Comparison of ENCODE assay signal across 8 mouse cellular contexts in the genomic region with DNA sequence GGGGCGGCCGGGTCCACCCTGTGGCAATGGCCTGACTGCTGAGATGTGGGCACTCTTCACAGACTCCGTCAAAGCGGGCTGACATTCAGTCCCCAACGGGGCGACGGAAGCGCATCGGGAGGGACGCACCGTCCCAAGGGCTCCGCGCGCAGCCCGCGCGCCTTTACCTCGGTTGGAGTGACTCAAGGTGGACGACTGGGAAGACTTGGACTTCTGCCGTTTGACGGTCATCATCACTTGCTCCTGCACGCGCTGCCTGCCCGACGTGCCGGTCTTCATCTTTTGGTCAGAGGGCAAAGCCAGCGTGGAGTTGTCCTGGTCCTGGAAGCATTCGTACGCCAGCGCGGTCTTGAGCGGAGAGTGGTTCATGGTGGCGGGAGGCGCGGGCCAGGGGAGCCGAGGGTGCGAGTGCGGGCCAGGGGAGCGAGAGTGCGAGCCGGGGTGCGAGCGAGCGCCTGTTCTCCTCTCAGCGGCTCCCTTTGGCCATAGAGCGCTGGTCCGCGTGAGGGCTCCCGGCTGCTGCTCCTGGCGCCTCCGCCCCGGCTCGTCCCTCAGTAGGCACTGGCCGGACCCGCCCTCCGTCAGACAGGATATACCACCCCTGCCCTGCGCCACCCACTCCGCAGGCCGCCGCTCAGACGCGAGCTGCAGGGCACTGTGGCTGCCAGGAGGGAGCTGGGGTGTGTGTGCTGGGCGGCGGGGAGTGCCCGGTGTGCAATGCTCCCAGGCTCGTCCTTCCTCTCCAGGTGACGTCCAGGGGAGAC. TPM values are rescaled to one million over a fixed set of nuclear protein-coding genes. Genes with fewer than 3 reads are reported as not detected.
A peak's percentile ranks its signal among the peaks of the same experiment; 100 is the strongest.
DNase-seq lines count a peak whose midpoint lies in the region; ATAC-seq and TF ChIP-seq lines count a peak whose summit lies in the region.

A gene (minus strand): TSS at position 564 of the 764 bp plus-strand sequence.

- H3K9ac ChIP-seq in lung, embryonic 14.5 days, result no peak within 1 kb of the TSS
- peak within 1 kb of the TSS; percentile 18 for H3K9ac ChIP-seq in embryonic facial prominence, embryonic 15.5 days
- H3K9ac ChIP-seq in limb, embryonic 12.5 days (replicated peaks), result peak within 1 kb of the TSS; percentile 47; the same call in 1 of the 2 replicates

- peaks cover 81% of the 10 kb centered on the region for H3K27me3 ChIP-seq in lung, embryonic 14.5 days (ENCODE audit: insufficient read depth, low read length)
- H3K27me3 ChIP-seq in embryonic facial prominence, embryonic 15.5 days, result peaks cover 74% of the 10 kb centered on the region
- H3K27me3 ChIP-seq in limb, embryonic 12.5 days, result peaks cover 92% of the 10 kb centered on the region
- H3K27me3 ChIP-seq in small intestine, adult 2 months (ENCODE audit: control insufficient read depth, insufficient read depth, low read length), result no peaks in the 10 kb centered on the region; the same call in 1 of the 2 replicates

- no peaks in the 10 kb centered on the region for H3K4me1 ChIP-seq in lung, embryonic 14.5 days (ENCODE audit: insufficient read depth)
- peaks cover 13% of the 10 kb centered on the region; the same call in 1 of the 2 replicates for H3K4me1 ChIP-seq in embryonic facial prominence, embryonic 15.5 days
- H3K4me1 ChIP-seq in limb, embryonic 12.5 days (replicated peaks), result peaks cover 18% of the 10 kb centered on the region; the same call in 1 of the 2 replicates
- H3K4me1 ChIP-seq in small intestine, adult 2 months (ENCODE audit: control insufficient read depth, insufficient read depth, insufficient read length, low read length), result peaks cover 13% of the 10 kb centered on the region

- peak; percentile 58; the same call in 1 of the 2 replicates for TF ChIP-seq POLR2A in small intestine, adult 2 months (IDR thresholded peaks at IDR 0.05; ENCODE audit: low read depth, low read length)

- peak within 1 kb of the TSS; percentile 57 for H3K4me2 ChIP-seq in lung, embryonic 14.5 days
- H3K4me2 ChIP-seq in embryonic facial prominence, embryonic 15.5 days (replicated peaks), result peak within 1 kb of the TSS; percentile 54
- H3K4me2 ChIP-seq in limb, embryonic 12.5 days, result peak within 1 kb of the TSS; percentile 56

- DNase-seq in lung, embryonic 14.5 days, result peak; percentile 46
- no peak for DNase-seq in lung, adult 18-20 months
- DNase-seq in left cerebral cortex, postnatal 10 days (ENCODE audit: extremely low spot score in 1 of 2, low spot score in 2 of 2), result no peak
- DNase-seq in left cerebral cortex, postnatal 4 days, result no peak
- no peak for DNase-seq in spleen, postnatal 14 days (ENCODE audit: low spot score in 2 of 2)

- no peak for TF ChIP-seq CTCF in lung, embryonic 14.5 days (IDR thresholded peaks at IDR 0.05; ENCODE audit: low read depth)
- no peak for TF ChIP-seq CTCF in small intestine, adult 2 months (IDR thresholded peaks at IDR 0.05; ENCODE audit: extremely low read depth, insufficient read length, insufficient replicate concordance, low read depth, low read length)

- no peaks in the 10 kb centered on the region for H3K36me3 ChIP-seq in lung, embryonic 14.5 days (ENCODE audit: insufficient read depth)
- no peaks in the 10 kb centered on the region for H3K36me3 ChIP-seq in embryonic facial prominence, embryonic 15.5 days
- no peaks in the 10 kb centered on the region for H3K36me3 ChIP-seq in limb, embryonic 12.5 days
- no peaks in the 10 kb centered on the region for H3K36me3 ChIP-seq in small intestine, adult 2 months (ENCODE audit: control insufficient read depth, insufficient read depth, low read length)

- intact Hi-C loops in left cerebral cortex, postnatal 10 days (cut with DNase I), result no loop called here
- intact Hi-C loops in left cerebral cortex, postnatal 4 days (cut with DNase I), result no loop called here

- peak within 1 kb of the TSS; percentile 27 for H3K4me3 ChIP-seq in lung, embryonic 14.5 days (ENCODE audit: low read depth, low read length)
- peak within 1 kb of the TSS; percentile 45 for H3K4me3 ChIP-seq in embryonic facial prominence, embryonic 15.5 days (replicated peaks)
- peak within 1 kb of the TSS; percentile 38 for H3K4me3 ChIP-seq in limb, embryonic 12.5 days (replicated peaks)
- peak within 1 kb of the TSS; percentile 68 for H3K4me3 ChIP-seq in small intestine, adult 2 months (ENCODE audit: low read depth, low read length)

- ATAC-seq in lung, embryonic 14.5 days (ENCODE audit: insufficient read depth), result peak; percentile 60; the same call in 1 of the 2 replicates
- peak; percentile 72; the same call in 1 of the 2 replicates for ATAC-seq in embryonic facial prominence, embryonic 15.5 days (ENCODE audit: insufficient number of reproducible peaks, low FRiP score, low TSS enrichment, low read depth)
- no peak for ATAC-seq in limb, embryonic 12.5 days (ENCODE audit: insufficient number of reproducible peaks, insufficient read depth, low FRiP score, low TSS enrichment, low read depth)

- no peak within 1 kb of the TSS for H3K27ac ChIP-seq in lung, embryonic 14.5 days (ENCODE audit: low read depth)
- peak within 1 kb of the TSS; percentile 63 for H3K27ac ChIP-seq in embryonic facial prominence, embryonic 15.5 days (replicated peaks)
- no peak within 1 kb of the TSS for H3K27ac ChIP-seq in limb, embryonic 12.5 days
- H3K27ac ChIP-seq in small intestine, adult 2 months (ENCODE audit: insufficient read depth, low read depth, low read length), result no peak within 1 kb of the TSS

- under 1% methylated on average over 67 of the region's 67 CpGs for WGBS in lung, embryonic 14.5 days
- under 1% methylated on average over 64 of the region's 67 CpGs for WGBS in embryonic facial prominence, embryonic 15.5 days
- under 1% methylated on average over 65 of the region's 67 CpGs for WGBS in limb, embryonic 12.5 days
- 2% methylated on average over 67 of the region's 67 CpGs for WGBS in small intestine, adult 2 months

- no peaks in the 10 kb centered on the region for H3K9me3 ChIP-seq in lung, embryonic 14.5 days (ENCODE audit: low read depth, low read length)
- H3K9me3 ChIP-seq in embryonic facial prominence, embryonic 15.5 days (replicated peaks), result no peaks in the 10 kb centered on the region
- H3K9me3 ChIP-seq in limb, embryonic 12.5 days, result no peaks in the 10 kb centered on the region

RNA-seq across cellular contexts. Expression of the gene that starts here (rescaled TPM):
- polyA plus RNA-seq in lung, embryonic 14.5 days (2014; fragmentation: Nextera tagmentation; extraction: Ambion mirVana), result 0.09 TPM in 1 of 2 replicates, not detected in the other
- polyA plus RNA-seq in embryonic facial prominence, embryonic 15.5 days (2015; fragmentation: Nextera tagmentation; extraction: Ambion mirVana), result 67.2 and 67.5 TPM in 2 replicates
- polyA plus RNA-seq in limb, embryonic 12.5 days (2016; fragmentation: Nextera tagmentation; extraction: Ambion mirVana), result 1.3 and 2.6 TPM in 2 replicates
- 5.0 and 12.5 TPM in 2 replicates for polyA plus RNA-seq in small intestine, adult 2 months (2012; rRNA removed)
- under 1 TPM; 0.16 to 0.19 TPM for total RNA-seq in left cerebral cortex, postnatal 10 days (2021)
- under 1 TPM in 1 of 2 experiments, not detected in 1; 0.18 TPM for total RNA-seq in left cerebral cortex, postnatal 4 days (2021)

Comparison
In these comparisons a context has a peak if more than half of its experiments do, and no peak if none do; other contexts are left out.
1. Peak in DNase-seq, ATAC-seq, H3K4me3 ChIP-seq and H3K4me2 ChIP-seq in lung, embryonic 14.5 days; RNA of the gene not detected or under 1 TPM.